Mouse (Mus musculus): ENCODE measurements around the gene Fcgbp. TPM values are rescaled to one million over a fixed set of nuclear protein-coding genes. Genes with fewer than 3 reads are reported as not detected.
"Not testable (repeated sequence)": the region's sequence is repeated elsewhere in the genome, so short reads cannot be mapped to it uniquely, and the experiment has no call there.

Fcgbp gene
- polyA plus RNA-seq, 1 experiment from 2014 or later, result 0.39 TPM

DNA sequence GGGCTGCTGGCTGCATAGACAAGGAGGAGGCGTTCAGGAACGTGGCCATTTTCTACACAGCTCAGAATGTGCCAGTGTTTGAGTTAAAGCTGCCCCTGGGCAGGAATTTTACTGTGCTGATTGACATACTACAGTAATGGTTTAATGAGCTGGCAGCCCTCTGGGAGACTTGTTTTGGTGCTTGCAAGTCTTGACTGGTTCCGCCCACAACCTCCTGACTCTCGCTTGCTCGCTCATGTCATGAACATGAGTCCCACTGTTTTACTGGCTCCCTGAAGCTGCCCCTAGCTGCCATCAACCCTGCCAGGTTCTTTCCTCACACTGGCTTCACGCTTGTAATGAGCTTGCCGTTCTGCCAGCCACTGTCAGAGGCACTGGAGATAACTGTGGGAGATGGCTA lies 13.2 kb downstream of the Fcgbp start:
- H3K9me3 ChIP-seq (ENCODE audit: control insufficient read depth, low read length), result no peaks in the 10 kb centered on the region
- WGBS, result 62% methylated on average over 7 of the region's 7 CpGs
- no peak overlapping the region for H3K4me2 ChIP-seq (ENCODE audit: low read depth, low read length)
- no peaks in the 10 kb centered on the region for H3K27me3 ChIP-seq (ENCODE audit: control insufficient read depth, insufficient read depth, low read length)
- no peak for ATAC-seq (ENCODE audit: low read depth)
- no peak overlapping the region for H3K4me3 ChIP-seq (ENCODE audit: low read depth, low read length)
- H3K27ac ChIP-seq (ENCODE audit: low read depth, low read length), result no peak overlapping the region
- no peaks in the 10 kb centered on the region for H3K4me1 ChIP-seq (ENCODE audit: control insufficient read depth, insufficient read depth, low read length)
- no peaks in the 10 kb centered on the region for H3K36me3 ChIP-seq (ENCODE audit: control insufficient read depth, insufficient read depth, low read length)
- no peak overlapping the region for H3K9ac ChIP-seq (replicated peaks; ENCODE audit: low read depth, low read length)

DNA sequence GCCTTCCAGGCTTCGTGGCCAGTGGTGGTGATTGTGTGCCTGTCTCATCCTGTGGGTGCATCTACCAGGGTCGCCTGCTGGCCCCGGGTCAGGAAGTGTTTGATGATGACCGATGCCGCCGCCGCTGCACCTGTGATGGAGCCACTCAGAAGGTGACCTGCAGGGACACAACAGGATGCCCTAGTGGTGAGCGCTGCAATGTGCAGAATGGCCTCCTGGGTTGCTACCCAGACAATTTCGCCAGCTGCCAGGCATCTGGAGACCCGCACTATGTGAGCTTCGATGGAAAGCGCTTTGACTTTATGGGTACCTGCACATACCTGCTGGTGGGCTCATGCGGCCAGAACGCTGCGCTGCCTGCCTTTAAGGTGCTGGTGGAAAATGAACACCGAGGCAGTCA lies 15.2 kb downstream of the Fcgbp start:
- Histone ChIP-seq H3K9ac (replicated peaks; ENCODE audit: low read depth, low read length) (no peak overlapping the region), H3K36me3 (ENCODE audit: control insufficient read depth, insufficient read depth, low read length) (no peaks in the 10 kb centered on the region), H3K4me1 (ENCODE audit: control insufficient read depth, insufficient read depth, low read length) (no peaks in the 10 kb centered on the region), H3K4me3 (ENCODE audit: low read depth, low read length) (no peak overlapping the region), H3K9me3 (ENCODE audit: control insufficient read depth, low read length) (no peaks in the 10 kb centered on the region), H3K27me3 (ENCODE audit: control insufficient read depth, insufficient read depth, low read length) (no peaks in the 10 kb centered on the region), H3K27ac (ENCODE audit: low read depth, low read length) (no peak overlapping the region), H3K4me2 (ENCODE audit: low read depth, low read length) (no peak overlapping the region)
- 81% methylated on average over 16 of the region's 16 CpGs for WGBS
- no peak for ATAC-seq (ENCODE audit: low read depth)

DNA sequence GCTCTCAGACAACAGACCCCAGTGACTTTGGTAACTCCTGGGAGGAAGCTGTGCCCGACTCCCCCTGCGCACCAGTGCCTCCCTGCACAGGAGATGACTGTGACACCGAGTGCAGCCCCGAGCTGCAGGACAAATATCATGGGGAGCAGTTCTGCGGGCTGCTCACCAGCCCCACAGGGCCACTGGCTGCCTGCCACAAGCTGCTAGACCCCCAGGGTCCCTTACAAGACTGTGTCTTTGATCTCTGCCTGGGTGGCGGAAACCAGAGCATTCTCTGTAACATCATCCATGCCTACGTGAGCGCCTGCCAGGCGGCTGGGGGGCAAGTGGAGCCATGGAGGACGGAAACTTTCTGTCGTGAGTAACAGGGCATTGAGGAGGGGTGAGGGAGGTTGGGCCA lies 22.5 kb downstream of the Fcgbp start:
- Histone ChIP-seq H3K27me3 (ENCODE audit: control insufficient read depth, insufficient read depth, low read length) (no peaks in the 10 kb centered on the region), H3K36me3 (ENCODE audit: control insufficient read depth, insufficient read depth, low read length) (no peaks in the 10 kb centered on the region), H3K9me3 (ENCODE audit: control insufficient read depth, low read length) (no peaks in the 10 kb centered on the region), H3K9ac (replicated peaks; ENCODE audit: low read depth, low read length) (no peak overlapping the region), H3K4me3 (ENCODE audit: low read depth, low read length) (no peak overlapping the region), H3K4me2 (ENCODE audit: low read depth, low read length) (no peak overlapping the region), H3K27ac (ENCODE audit: low read depth, low read length) (no peak overlapping the region), H3K4me1 (ENCODE audit: control insufficient read depth, insufficient read depth, low read length) (no peaks in the 10 kb centered on the region)
- ATAC-seq (ENCODE audit: low read depth), result no peak
- 37% methylated on average over 11 of the region's 11 CpGs for WGBS

DNA sequence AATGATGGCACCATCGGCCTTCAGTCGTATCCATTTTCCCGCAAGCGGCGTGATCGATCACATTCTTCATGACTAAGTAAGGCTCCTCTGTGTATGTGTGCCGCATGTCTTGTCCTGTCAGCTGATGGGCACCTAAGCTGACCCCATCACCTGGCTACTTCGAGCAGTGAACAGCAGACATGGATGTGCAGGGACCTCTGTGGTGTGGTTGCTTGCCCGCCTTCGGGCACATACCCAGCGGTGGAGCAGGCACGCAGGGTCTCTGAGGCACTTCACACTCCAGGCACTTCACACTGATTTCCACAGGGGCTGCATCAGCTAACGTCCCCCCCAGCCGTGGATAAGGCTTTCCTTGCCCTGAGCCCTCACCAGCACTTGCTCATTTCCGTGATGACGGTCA lies 28.1 kb downstream of the Fcgbp start:
- H3K4me2 ChIP-seq (ENCODE audit: low read depth, low read length), result no peak overlapping the region
- no peaks in the 10 kb centered on the region for H3K9me3 ChIP-seq (ENCODE audit: control insufficient read depth, low read length)
- H3K9ac ChIP-seq (replicated peaks; ENCODE audit: low read depth, low read length), result no peak overlapping the region
- no peaks in the 10 kb centered on the region for H3K36me3 ChIP-seq (ENCODE audit: control insufficient read depth, insufficient read depth, low read length)
- H3K4me3 ChIP-seq (ENCODE audit: low read depth, low read length), result no peak overlapping the region
- no peak for ATAC-seq (ENCODE audit: low read depth)
- no peaks in the 10 kb centered on the region for H3K27me3 ChIP-seq (ENCODE audit: control insufficient read depth, insufficient read depth, low read length)
- no peak overlapping the region for H3K27ac ChIP-seq (ENCODE audit: low read depth, low read length)
- no peaks in the 10 kb centered on the region for H3K4me1 ChIP-seq (ENCODE audit: control insufficient read depth, insufficient read depth, low read length)
- 97% methylated on average over 16 of the region's 16 CpGs for WGBS

DNA sequence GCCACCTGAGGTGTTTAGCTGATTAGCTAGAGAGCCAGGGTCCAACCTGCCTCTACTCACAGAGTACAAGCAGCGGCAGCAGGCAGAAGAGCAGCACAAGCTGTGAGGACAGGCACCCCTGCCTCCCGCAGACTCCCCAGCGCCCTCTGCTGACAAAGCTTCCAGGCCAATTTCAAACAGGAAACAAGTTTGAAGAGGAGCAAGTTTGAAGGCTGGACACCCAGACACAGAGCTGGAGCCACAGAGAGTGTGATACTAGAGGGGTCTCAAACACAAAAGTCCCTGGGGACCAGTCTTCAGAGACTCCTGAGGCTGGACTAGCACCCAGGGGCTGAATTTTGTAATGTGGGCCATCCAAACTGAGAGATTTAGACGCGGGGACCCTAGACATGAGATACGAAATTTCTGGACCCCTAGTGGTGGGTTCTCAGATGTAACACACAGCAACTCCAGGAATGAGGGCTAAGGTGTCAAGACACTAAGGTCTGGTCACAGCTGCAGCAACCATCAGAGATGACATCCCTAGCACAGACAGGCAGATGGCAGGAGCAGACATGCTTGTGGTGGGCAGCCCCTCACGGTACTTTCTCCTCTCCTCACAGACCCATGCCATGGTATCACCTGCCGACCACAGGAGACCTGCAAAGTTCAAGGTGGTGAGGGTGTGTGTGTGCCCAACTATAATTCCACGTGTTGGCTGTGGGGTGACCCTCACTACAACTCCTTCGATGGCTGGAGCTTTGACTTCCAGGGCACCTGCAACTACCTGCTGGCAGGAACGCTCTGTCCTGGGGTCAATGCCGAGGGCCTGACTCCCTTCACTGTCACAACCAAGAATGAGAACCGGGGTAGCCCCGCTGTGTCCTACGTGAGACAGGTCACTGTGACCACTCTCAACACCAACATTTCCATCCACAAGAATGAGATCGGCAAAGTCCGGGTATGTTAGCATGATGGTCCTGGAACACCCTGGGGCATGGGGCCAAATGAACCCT lies 29.9 kb downstream of the Fcgbp start:
- H3K9me3 ChIP-seq (ENCODE audit: control insufficient read depth, low read length), result no peaks in the 10 kb centered on the region
- 70% methylated on average over 17 of the region's 17 CpGs for WGBS
- ATAC-seq (ENCODE audit: low read depth), result no peak
- no peaks in the 10 kb centered on the region for H3K36me3 ChIP-seq (ENCODE audit: control insufficient read depth, insufficient read depth, low read length)
- no peak overlapping the region for H3K4me2 ChIP-seq (ENCODE audit: low read depth, low read length)
- no peaks in the 10 kb centered on the region for H3K4me1 ChIP-seq (ENCODE audit: control insufficient read depth, insufficient read depth, low read length)
- H3K9ac ChIP-seq (replicated peaks; ENCODE audit: low read depth, low read length), result no peak overlapping the region
- no peak overlapping the region for H3K27ac ChIP-seq (ENCODE audit: low read depth, low read length)
- no peak overlapping the region for H3K4me3 ChIP-seq (ENCODE audit: low read depth, low read length)
- H3K27me3 ChIP-seq (ENCODE audit: control insufficient read depth, insufficient read depth, low read length), result no peaks in the 10 kb centered on the region

DNA sequence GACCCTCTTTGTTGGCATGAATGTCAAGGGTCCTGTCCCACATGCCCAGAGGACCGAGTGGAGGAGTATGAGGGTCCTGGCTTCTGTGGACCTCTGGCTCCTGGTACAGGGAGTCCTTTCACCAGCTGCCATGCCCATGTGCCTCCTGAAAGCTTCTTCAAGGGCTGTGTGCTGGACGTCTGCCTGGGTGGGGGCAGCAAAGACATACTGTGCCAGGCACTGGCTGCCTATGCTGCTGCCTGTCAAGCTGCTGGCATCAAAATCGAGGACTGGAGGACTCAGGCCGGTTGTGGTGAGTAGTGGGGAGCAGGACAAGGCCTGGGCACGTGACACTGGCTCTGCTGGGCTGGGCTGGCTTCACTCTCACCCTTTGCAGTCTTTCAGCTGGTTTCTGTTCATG lies 31.9 kb downstream of the Fcgbp start:
- not testable (repeated sequence) for H3K9ac ChIP-seq (replicated peaks; ENCODE audit: low read depth, low read length); H3K4me1 ChIP-seq (ENCODE audit: control insufficient read depth, insufficient read depth, low read length); ATAC-seq (ENCODE audit: low read depth); H3K4me2 ChIP-seq (ENCODE audit: low read depth, low read length); H3K4me3 ChIP-seq (ENCODE audit: low read depth, low read length); H3K36me3 ChIP-seq (ENCODE audit: control insufficient read depth, insufficient read depth, low read length); H3K27ac ChIP-seq (ENCODE audit: low read depth, low read length); H3K9me3 ChIP-seq (ENCODE audit: control insufficient read depth, low read length); H3K27me3 ChIP-seq (ENCODE audit: control insufficient read depth, insufficient read depth, low read length)
- 52% methylated on average over 5 of the region's 5 CpGs for WGBS

DNA sequence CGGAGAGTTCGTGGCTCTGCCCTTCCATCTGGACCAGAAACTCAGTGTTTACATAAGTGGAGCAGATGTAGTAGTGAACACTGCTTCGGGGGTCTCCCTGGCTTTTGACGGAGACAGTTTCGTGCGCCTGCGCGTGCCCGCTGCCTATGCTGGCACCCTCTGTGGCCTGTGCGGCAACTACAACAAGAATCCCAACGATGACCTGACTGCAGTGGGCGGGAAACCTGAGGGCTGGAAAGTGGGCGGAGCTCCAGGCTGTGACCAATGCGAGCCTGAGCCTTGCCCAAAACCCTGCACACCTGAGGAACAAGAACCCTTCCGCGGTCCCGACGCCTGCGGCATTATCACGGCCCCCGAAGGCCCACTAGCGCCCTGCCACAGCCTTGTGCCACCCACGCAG lies 33.6 kb downstream of the Fcgbp start:
- Histone ChIP-seq H3K4me2 (ENCODE audit: low read depth, low read length) (peak overlapping the region; percentile 33; the same call in 1 of the 2 replicates), H3K9ac (replicated peaks; ENCODE audit: low read depth, low read length) (no peak overlapping the region), H3K9me3 (ENCODE audit: control insufficient read depth, low read length) (no peaks in the 10 kb centered on the region), H3K4me1 (ENCODE audit: control insufficient read depth, insufficient read depth, low read length) (no peaks in the 10 kb centered on the region), H3K27ac (ENCODE audit: low read depth, low read length) (no peak overlapping the region), H3K36me3 (ENCODE audit: control insufficient read depth, insufficient read depth, low read length) (no peaks in the 10 kb centered on the region), H3K4me3 (ENCODE audit: low read depth, low read length) (no peak overlapping the region), H3K27me3 (ENCODE audit: control insufficient read depth, insufficient read depth, low read length) (no peaks in the 10 kb centered on the region)
- WGBS, result 5% methylated on average over 23 of the region's 23 CpGs
- ATAC-seq (ENCODE audit: low read depth), result peak; percentile 70; the same call in 1 of the 2 replicates

DNA sequence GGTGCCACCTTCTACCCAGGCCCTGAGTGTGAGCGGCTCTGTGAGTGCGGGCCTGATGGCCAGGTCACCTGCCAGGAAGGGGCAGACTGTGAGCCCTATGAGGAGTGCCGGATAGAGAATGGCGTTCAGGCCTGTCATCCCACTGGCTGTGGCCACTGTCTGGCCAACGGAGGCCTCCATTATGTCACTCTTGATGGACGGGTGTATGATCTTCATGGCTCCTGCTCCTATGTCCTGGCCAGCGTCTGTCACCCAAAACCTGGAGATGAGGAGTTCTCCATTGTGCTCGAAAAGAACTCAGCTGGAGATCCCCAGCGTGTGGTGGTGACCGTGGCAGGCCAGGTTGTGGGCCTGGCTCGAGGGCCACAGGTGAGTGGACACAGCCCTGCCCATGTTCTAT lies 35.2 kb downstream of the Fcgbp start:
- Histone ChIP-seq H3K27ac (ENCODE audit: low read depth, low read length) (no peak overlapping the region), H3K27me3 (ENCODE audit: control insufficient read depth, insufficient read depth, low read length) (no peaks in the 10 kb centered on the region), H3K9ac (replicated peaks; ENCODE audit: low read depth, low read length) (no peak overlapping the region), H3K4me2 (ENCODE audit: low read depth, low read length) (no peak overlapping the region), H3K36me3 (ENCODE audit: control insufficient read depth, insufficient read depth, low read length) (no peaks in the 10 kb centered on the region), H3K4me1 (ENCODE audit: control insufficient read depth, insufficient read depth, low read length) (no peaks in the 10 kb centered on the region), H3K4me3 (ENCODE audit: low read depth, low read length) (no peak overlapping the region), H3K9me3 (ENCODE audit: control insufficient read depth, low read length) (no peaks in the 10 kb centered on the region)
- WGBS, result 89% methylated on average over 11 of the region's 11 CpGs
- no peak for ATAC-seq (ENCODE audit: low read depth)

DNA sequence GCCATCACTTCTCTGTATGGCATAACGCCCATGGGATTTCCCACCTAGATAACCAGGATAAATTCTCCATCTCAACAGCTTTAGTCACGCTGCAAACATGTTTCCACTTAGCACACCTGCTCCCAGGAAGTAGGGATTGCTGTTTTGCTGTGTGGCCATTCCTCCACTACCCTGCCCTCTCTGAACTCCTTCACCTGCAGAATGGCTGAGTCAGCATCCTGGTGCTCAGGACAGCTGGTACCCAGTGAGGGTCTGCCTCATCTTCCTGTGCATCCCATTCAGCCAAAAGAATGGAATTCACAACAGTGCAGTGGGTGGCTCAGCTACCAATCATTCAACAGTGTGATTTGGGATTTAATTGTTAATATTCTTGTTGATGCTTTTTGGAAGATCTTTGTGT lies 43.6 kb downstream of the Fcgbp start:
- Histone ChIP-seq H3K27ac (ENCODE audit: low read depth, low read length) (no peak overlapping the region), H3K9ac (replicated peaks; ENCODE audit: low read depth, low read length) (no peak overlapping the region), H3K4me3 (ENCODE audit: low read depth, low read length) (no peak overlapping the region), H3K27me3 (ENCODE audit: control insufficient read depth, insufficient read depth, low read length) (no peaks in the 10 kb centered on the region), H3K4me2 (ENCODE audit: low read depth, low read length) (no peak overlapping the region), H3K9me3 (ENCODE audit: control insufficient read depth, low read length) (no peaks in the 10 kb centered on the region), H3K4me1 (ENCODE audit: control insufficient read depth, insufficient read depth, low read length) (no peaks in the 10 kb centered on the region), H3K36me3 (ENCODE audit: control insufficient read depth, insufficient read depth, low read length) (no peaks in the 10 kb centered on the region)
- WGBS, result 78% methylated on average over 2 of the region's 2 CpGs
- ATAC-seq (ENCODE audit: low read depth), result no peak

Measured in neural tube, embryonic 14.5 days (tissue).